Mouse (Mus musculus) forebrain, embryonic 15.5 days (tissue): ENCODE results near the gene Blnk. TPM values are rescaled to one million over a fixed set of nuclear protein-coding genes. Genes with fewer than 3 reads are reported as not detected.

ENCODE experiments used
- ATAC-seq: fragments of 200-750 bp; cut with Nextera tagmentation; replicated peaks from 2 replicates; pipeline ENCODE4 v1.8.0; 2017; ENCODE audit warnings: mild to moderate bottlenecking, moderate TSS enrichment, moderate library complexity
- H3K27ac ChIP-seq: fragments of 300-500 bp; sonication (generic); replicated peaks from 2 replicates; pipeline ENCODE4 v1.5.1; 2015; ENCODE audit warnings: mild to moderate bottlenecking, inconsistent platforms
- H3K27me3 ChIP-seq: fragments of 300-500 bp; sonication (generic); 2 replicates; pipeline ENCODE4 v1.6.1; 2015; ENCODE audit warnings: inconsistent platforms
- H3K36me3 ChIP-seq: fragments of 300-500 bp; sonication (generic); 2 replicates; pipeline ENCODE4 v1.6.1; 2015; ENCODE audit warnings: mild to moderate bottlenecking, inconsistent platforms
- H3K4me1 ChIP-seq: fragments of 300-500 bp; sonication (generic); 2 replicates; pipeline ENCODE4 v1.6.1; 2015; ENCODE audit warnings: inconsistent platforms
- H3K4me2 ChIP-seq: fragments of 300-500 bp; sonication (generic); replicated peaks from 2 replicates; pipeline ENCODE4 v1.6.1; 2015; ENCODE audit warnings: mild to moderate bottlenecking, inconsistent platforms
- H3K4me3 ChIP-seq: fragments of 300-500 bp; sonication (generic); 2 replicates; pipeline ENCODE4 v1.5.1; 2015; ENCODE audit warnings: mild to moderate bottlenecking, inconsistent platforms
- H3K9ac ChIP-seq: fragments of 300-500 bp; sonication (generic); replicated peaks from 2 replicates; pipeline ENCODE4 v1.6.1; 2015; ENCODE audit warnings: mild to moderate bottlenecking, inconsistent platforms
- H3K9me3 ChIP-seq: fragments of 300-500 bp; sonication (generic); 2 replicates; pipeline ENCODE4 v1.6.1; 2016; ENCODE audit warnings: inconsistent platforms
- WGBS: fragments of 180-500 bp; shearing (Covaris S2); methylation state at CpG from one replicate; pipeline ENCODE4 v1.1.7; 2015; ENCODE audit warnings: mixed read lengths; 5-methylcytosine and 5-hydroxymethylcytosine counted together
- polyA plus RNA-seq: library from polyadenylated mRNA; unstranded; fragments of >200 nt; fragmentation: Nextera tagmentation; extraction: Ambion mirVana; gene quantifications from 2 replicates; pipeline ENCODE4 v1.2.1, GENCODE M21; 2015

The Blnk gene
- polyA plus RNA-seq, result 0.80 and 0.88 TPM in 2 replicates

GRCm38 (mm10) chr19:40994057-40994585 is at the start of gene Blnk:
TSS of gene Blnk (minus strand) at chr19:40994535.
- Histone ChIP-seq H3K9me3 (no peaks in the 10 kb centered on the region), H3K4me1 (no peaks in the 10 kb centered on the region; the same call in 1 of the 2 replicates), H3K4me2 (no peak within 1 kb of the TSS), H3K27me3 (no peaks in the 10 kb centered on the region), H3K36me3 (no peaks in the 10 kb centered on the region), H3K4me3 (no peak within 1 kb of the TSS), H3K27ac (no peak within 1 kb of the TSS), H3K9ac (no peak within 1 kb of the TSS)
- ATAC-seq, result no peak
- 62% methylated on average over 8 of the region's 8 CpGs for WGBS

GRCm38 (mm10) chr19:41039110-41039509 is 44.8 kb upstream of the Blnk start:
- no peak for ATAC-seq
- WGBS, result 93% methylated on average over 7 of the region's 7 CpGs
- no peaks in the 10 kb centered on the region for H3K27me3 ChIP-seq
- no peak overlapping the region for H3K27ac ChIP-seq
- no peak overlapping the region for H3K4me2 ChIP-seq
- no peak overlapping the region for H3K4me3 ChIP-seq
- no peaks in the 10 kb centered on the region for H3K36me3 ChIP-seq
- no peak overlapping the region for H3K9ac ChIP-seq
- no peaks in the 10 kb centered on the region for H3K4me1 ChIP-seq
- no peaks in the 10 kb centered on the region for H3K9me3 ChIP-seq

GRCm38 (mm10) chr19:41035809-41036551 is 41.6 kb upstream of the Blnk start:
- no peaks in the 10 kb centered on the region for H3K9me3 ChIP-seq
- H3K4me3 ChIP-seq, result no peak overlapping the region
- H3K9ac ChIP-seq, result no peak overlapping the region
- no peak for ATAC-seq
- H3K4me2 ChIP-seq, result no peak overlapping the region
- H3K4me1 ChIP-seq, result no peaks in the 10 kb centered on the region
- H3K27me3 ChIP-seq, result no peaks in the 10 kb centered on the region
- H3K27ac ChIP-seq, result no peak overlapping the region
- 87% methylated on average over 4 of the region's 4 CpGs for WGBS
- no peaks in the 10 kb centered on the region for H3K36me3 ChIP-seq

GRCm38 (mm10) chr19:41031869-41032268 is 37.5 kb upstream of the Blnk start:
- no peak for ATAC-seq
- Histone ChIP-seq H3K36me3 (no peaks in the 10 kb centered on the region), H3K4me3 (no peak overlapping the region), H3K9me3 (no peaks in the 10 kb centered on the region), H3K27ac (no peak overlapping the region), H3K4me1 (no peaks in the 10 kb centered on the region), H3K27me3 (no peaks in the 10 kb centered on the region), H3K4me2 (no peak overlapping the region), H3K9ac (no peak overlapping the region)
- 79% methylated on average over 6 of the region's 6 CpGs for WGBS

- Histone ChIP-seq H3K4me3 (no peak overlapping the region), H3K9me3 (no peaks in the 10 kb centered on the region), H3K4me1 (no peaks in the 10 kb centered on the region), H3K36me3 (no peaks in the 10 kb centered on the region), H3K9ac (no peak overlapping the region), H3K27me3 (no peaks in the 10 kb centered on the region), H3K27ac (no peak overlapping the region), H3K4me2 (no peak overlapping the region)
- WGBS, result 86% methylated on average over 11 of the region's 11 CpGs
- no peak for ATAC-seq
These were observed 36.7 kb upstream of the Blnk start for GRCm38 (mm10) chr19:41031009-41031408.

GRCm38 (mm10) chr19:41030161-41030560 is 35.8 kb upstream of the Blnk start:
- no peak overlapping the region for H3K27ac ChIP-seq
- no peak overlapping the region for H3K9ac ChIP-seq
- H3K4me2 ChIP-seq, result no peak overlapping the region
- 25% methylated on average over 6 of the region's 6 CpGs for WGBS
- no peaks in the 10 kb centered on the region for H3K9me3 ChIP-seq
- H3K4me3 ChIP-seq, result no peak overlapping the region
- no peaks in the 10 kb centered on the region for H3K27me3 ChIP-seq
- no peaks in the 10 kb centered on the region for H3K36me3 ChIP-seq
- ATAC-seq, result no peak
- H3K4me1 ChIP-seq, result no peaks in the 10 kb centered on the region

- Histone ChIP-seq H3K4me1 (no peaks in the 10 kb centered on the region), H3K9ac (no peak within 1 kb of the TSS), H3K4me3 (no peak within 1 kb of the TSS), H3K36me3 (no peaks in the 10 kb centered on the region), H3K27me3 (no peaks in the 10 kb centered on the region), H3K27ac (no peak within 1 kb of the TSS), H3K4me2 (no peak within 1 kb of the TSS), H3K9me3 (no peaks in the 10 kb centered on the region)
- WGBS, result 91% methylated on average over 6 of the region's 6 CpGs
- no peak for ATAC-seq
These were observed 34.9 kb upstream of the Blnk start, which contains the start of gene Dntt for GRCm38 (mm10) chr19:41029219-41029618. TSS of gene Dntt (plus strand) at chr19:41029275.

- Histone ChIP-seq H3K4me2 (no peak overlapping the region), H3K4me3 (no peak overlapping the region), H3K27ac (no peak overlapping the region), H3K9ac (no peak overlapping the region), H3K27me3 (no peaks in the 10 kb centered on the region), H3K4me1 (no peaks in the 10 kb centered on the region), H3K36me3 (no peaks in the 10 kb centered on the region), H3K9me3 (no peaks in the 10 kb centered on the region)
- ATAC-seq, result no peak
- WGBS, result 92% methylated on average over 9 of the region's 9 CpGs
These were observed 33.3 kb upstream of the Blnk start for GRCm38 (mm10) chr19:41027601-41028000.

GRCm38 (mm10) chr19:41027024-41027423 is 32.7 kb upstream of the Blnk start:
- no peaks in the 10 kb centered on the region for H3K27me3 ChIP-seq
- WGBS, result 75% methylated on average over 5 of the region's 5 CpGs
- H3K27ac ChIP-seq, result no peak overlapping the region
- no peak overlapping the region for H3K4me3 ChIP-seq
- H3K4me1 ChIP-seq, result peaks cover 5% of the 10 kb centered on the region; the same call in 1 of the 2 replicates
- H3K4me2 ChIP-seq, result no peak overlapping the region
- H3K9ac ChIP-seq, result no peak overlapping the region
- H3K36me3 ChIP-seq, result no peaks in the 10 kb centered on the region
- no peak for ATAC-seq
- no peaks in the 10 kb centered on the region for H3K9me3 ChIP-seq

GRCm38 (mm10) chr19:41026551-41026950 is 32.2 kb upstream of the Blnk start:
- no peak overlapping the region for H3K27ac ChIP-seq
- H3K4me2 ChIP-seq, result no peak overlapping the region
- H3K9ac ChIP-seq, result no peak overlapping the region
- no peaks in the 10 kb centered on the region for H3K9me3 ChIP-seq
- peaks cover 5% of the 10 kb centered on the region; the same call in 1 of the 2 replicates for H3K4me1 ChIP-seq
- no peak overlapping the region for H3K4me3 ChIP-seq
- H3K36me3 ChIP-seq, result no peaks in the 10 kb centered on the region
- no peak for ATAC-seq
- H3K27me3 ChIP-seq, result no peaks in the 10 kb centered on the region
- 88% methylated on average over 8 of the region's 8 CpGs for WGBS

- no peak for ATAC-seq
These were observed 27.9 kb upstream of the Blnk start for GRCm38 (mm10) chr19:41022244-41022643.

GRCm38 (mm10) chr19:41020537-41020936 is 26.2 kb upstream of the Blnk start:
- 74% methylated on average over 3 of the region's 3 CpGs for WGBS
- H3K9ac ChIP-seq, result no peak overlapping the region
- no peak for ATAC-seq
- no peaks in the 10 kb centered on the region for H3K9me3 ChIP-seq
- peaks cover 9% of the 10 kb centered on the region for H3K4me1 ChIP-seq
- H3K27ac ChIP-seq, result no peak overlapping the region
- H3K4me2 ChIP-seq, result no peak overlapping the region
- H3K27me3 ChIP-seq, result no peaks in the 10 kb centered on the region
- H3K36me3 ChIP-seq, result no peaks in the 10 kb centered on the region
- H3K4me3 ChIP-seq, result no peak overlapping the region

More at GRCm38 (mm10) chr19:41022244-41022643, 27.9 kb upstream of the Blnk start:
- no peak overlapping the region for H3K4me3 ChIP-seq
- no peak overlapping the region for H3K27ac ChIP-seq
- H3K4me2 ChIP-seq, result no peak overlapping the region
- no peak overlapping the region for H3K9ac ChIP-seq
- H3K9me3 ChIP-seq, result no peaks in the 10 kb centered on the region
- H3K4me1 ChIP-seq, result peaks cover 5% of the 10 kb centered on the region; the same call in 1 of the 2 replicates
- H3K27me3 ChIP-seq, result no peaks in the 10 kb centered on the region
- H3K36me3 ChIP-seq, result no peaks in the 10 kb centered on the region
- 46% methylated on average over 4 of the region's 4 CpGs for WGBS
